Mouse (Mus musculus) 416B (cell line): ENCODE results near the gene Adora3.

Source experiments
- DNase-seq: peaks from one replicate; pipeline ENCODE4 v3.0.0; 2011; ENCODE audit warnings: low read depth

Gene Adora3

GRCm38 (mm10) chr3:105876022-105876421 is 5.4 kb downstream of the Adora3 start:
- DNase-seq: no peak

GRCm38 (mm10) chr3:105877252-105877803 is 6.7 kb downstream of the Adora3 start:
- DNase-seq: no peak

GRCm38 (mm10) chr3:105877919-105878318 is 7.3 kb downstream of the Adora3 start:
- DNase-seq: no peak

- no peak for DNase-seq
Measured at GRCm38 (mm10) chr3:105878751-105879150, 8.1 kb downstream of the Adora3 start.

GRCm38 (mm10) chr3:105880419-105880818 is 9.8 kb downstream of the Adora3 start:
- no peak for DNase-seq

GRCm38 (mm10) chr3:105882105-105882504 is 11.4 kb downstream of the Adora3 start:
- DNase-seq: no peak

GRCm38 (mm10) chr3:105883111-105883510 is 12.5 kb downstream of the Adora3 start:
- DNase-seq: no peak

GRCm38 (mm10) chr3:105888961-105889360 is 18.3 kb downstream of the Adora3 start:
- no peak for DNase-seq

GRCm38 (mm10) chr3:105890220-105890619 is 19.6 kb downstream of the Adora3 start:
- DNase-seq: no peak

- DNase-seq: peak; percentile 40
Measured at GRCm38 (mm10) chr3:105891141-105891540, 20.5 kb downstream of the Adora3 start.

- peak; percentile 93 for DNase-seq
Measured at GRCm38 (mm10) chr3:105891760-105892571, 21.3 kb downstream of the Adora3 start.

GRCm38 (mm10) chr3:105892572-105893495 is 22.2 kb downstream of the Adora3 start:
- peak; percentile 95 for DNase-seq

GRCm38 (mm10) chr3:105893941-105894391 is 23.3 kb downstream of the Adora3 start:
- peak; percentile 85 for DNase-seq

GRCm38 (mm10) chr3:105894601-105895592 is 24.2 kb downstream of the Adora3 start:
- DNase-seq: peak; percentile 99

GRCm38 (mm10) chr3:105896811-105897210 is 26.2 kb downstream of the Adora3 start:
- no peak for DNase-seq

- DNase-seq: peak; percentile 89
Measured at GRCm38 (mm10) chr3:105898325-105898724, 27.7 kb downstream of the Adora3 start.

- DNase-seq: no peak
Measured at GRCm38 (mm10) chr3:105898861-105899260, 28.2 kb downstream of the Adora3 start.

GRCm38 (mm10) chr3:105899394-105900147 is 28.9 kb downstream of the Adora3 start:
- peak; percentile 92 for DNase-seq

GRCm38 (mm10) chr3:105900266-105900665 is 29.6 kb downstream of the Adora3 start:
- DNase-seq: peak; percentile 68

- DNase-seq: peak; percentile 89
Measured at GRCm38 (mm10) chr3:105900716-105901115, 30.1 kb downstream of the Adora3 start.
